Mouse (Mus musculus) olfactory bulb, adult 2 months (tissue): Measurements from ENCODE around the gene Bbip1. TPM values are rescaled to one million over a fixed set of nuclear protein-coding genes. Genes with fewer than 3 reads are reported as not detected.
"Not testable (repeated sequence)": the region's sequence is repeated elsewhere in the genome, so short reads cannot be mapped to it uniquely, and the experiment has no call there.

Experiments
- H3K27ac ChIP-seq: fragments of 200-500 bp; 2 replicates; pipeline ENCODE4 v1.5.1; 2012; ENCODE audit warnings: low read depth, low read length; ENCODE audit not compliant: insufficient read depth
- H3K4me1 ChIP-seq: fragments of 200-500 bp; 2 replicates; pipeline ENCODE4 v1.6.1; 2012; ENCODE audit warnings: low read length; ENCODE audit not compliant: control insufficient read depth, insufficient read depth
- H3K4me3 ChIP-seq: fragments of 200-500 bp; 2 replicates; pipeline ENCODE4 v1.5.1; 2012; ENCODE audit warnings: mild to moderate bottlenecking, low read depth, low read length, moderate library complexity; ENCODE audit not compliant: insufficient read depth
- CTCF ChIP-seq: fragments of 200-500 bp; IDR thresholded peaks from 2 replicates; pipeline ENCODE4 v1.5.1; 2012; ENCODE audit warnings: low read depth, mild to moderate bottlenecking, low read length, moderate library complexity; ENCODE audit not compliant: insufficient read depth
- POLR2A ChIP-seq: fragments of 200-500 bp; IDR thresholded peaks from 2 replicates; pipeline ENCODE4 v1.6.1; 2012; ENCODE audit warnings: mild to moderate bottlenecking, low read depth, low read length, moderate library complexity; ENCODE audit not compliant: insufficient read depth
- WGBS: fragments of 180-500 bp; shearing (Covaris S2); methylation state at CpG from one replicate; pipeline ENCODE4 v1.1.7; 2018; 5-methylcytosine and 5-hydroxymethylcytosine counted together
- polyA plus RNA-seq: library from polyadenylated mRNA; stranded (reverse); fragments of >200 nt; gene quantifications from 2 replicates; pipeline ENCODE4 v1.2.4, GENCODE M21; 2012; ENCODE audit warnings: low replicate concordance; ENCODE audit not compliant: missing spikeins, insufficient read depth, insufficient read length

Bbip1 gene
- polyA plus RNA-seq, 1 experiment, result not detected

GRCm38 (mm10) chr19:53934046-53934445 lies 10.4 kb downstream of the Bbip1 start:
- no peaks in the 10 kb centered on the region for H3K4me1 ChIP-seq
- TF ChIP-seq CTCF (no peak), POLR2A (no peak)
- no peak overlapping the region for H3K27ac ChIP-seq
- no peak overlapping the region for H3K4me3 ChIP-seq

GRCm38 (mm10) chr19:53933050-53933449 lies 11.4 kb downstream of the Bbip1 start:
- Histone ChIP-seq H3K4me1 (no peaks in the 10 kb centered on the region), H3K4me3 (no peak overlapping the region), H3K27ac (no peak overlapping the region)
- TF ChIP-seq CTCF, result no peak
- TF ChIP-seq POLR2A, result no peak

- 71% methylated on average over 3 of the region's 3 CpGs for WGBS
- TF ChIP-seq POLR2A, result no peak
- TF ChIP-seq CTCF, result no peak
- Histone ChIP-seq H3K4me3 (no peak overlapping the region), H3K27ac (no peak overlapping the region), H3K4me1 (no peaks in the 10 kb centered on the region)
Measured at GRCm38 (mm10) chr19:53929218-53929617, 15.2 kb downstream of the Bbip1 start.

GRCm38 (mm10) chr19:53926705-53927104 lies 17.7 kb downstream of the Bbip1 start:
- 94% methylated on average over 1 of the region's 1 CpGs for WGBS
- H3K27ac ChIP-seq, result no peak overlapping the region
- no peak overlapping the region for H3K4me3 ChIP-seq
- no peaks in the 10 kb centered on the region for H3K4me1 ChIP-seq
- TF ChIP-seq CTCF (no peak), POLR2A (no peak)

GRCm38 (mm10) chr19:53925338-53925751 lies 19.1 kb downstream of the Bbip1 start:
- WGBS, result 83% methylated on average over 2 of the region's 2 CpGs
- Histone ChIP-seq H3K27ac (no peak overlapping the region), H3K4me3 (no peak overlapping the region), H3K4me1 (no peaks in the 10 kb centered on the region)
- TF ChIP-seq POLR2A, result no peak
- no peak for TF ChIP-seq CTCF

- not testable (repeated sequence) for H3K4me3 ChIP-seq, H3K27ac ChIP-seq, H3K4me1 ChIP-seq
- 71% methylated on average over 3 of the region's 3 CpGs for WGBS
Measured at GRCm38 (mm10) chr19:53921996-53922395, 22.4 kb downstream of the Bbip1 start.

- WGBS, result 92% methylated on average over 10 of the region's 10 CpGs
- Histone ChIP-seq H3K27ac (no peak overlapping the region), H3K4me1 (no peaks in the 10 kb centered on the region), H3K4me3 (no peak overlapping the region)
- TF ChIP-seq CTCF, result no peak
- TF ChIP-seq POLR2A, result no peak
Measured at GRCm38 (mm10) chr19:53919541-53919940, 24.9 kb downstream of the Bbip1 start.

- WGBS, result 95% methylated on average over 4 of the region's 4 CpGs
- no peak for TF ChIP-seq POLR2A
- TF ChIP-seq CTCF, result no peak
- Histone ChIP-seq H3K4me3 (no peak overlapping the region), H3K27ac (no peak overlapping the region), H3K4me1 (no peaks in the 10 kb centered on the region)
Measured at GRCm38 (mm10) chr19:53914950-53915349, 29.5 kb downstream of the Bbip1 start.

GRCm38 (mm10) chr19:53906703-53907070 lies 37.7 kb downstream of the Bbip1 start:
- H3K4me3 ChIP-seq, H3K27ac ChIP-seq: not testable (repeated sequence)
- H3K4me1 ChIP-seq, result peaks cover 13% of the 10 kb centered on the region

- TF ChIP-seq CTCF (no peak), POLR2A (no peak)
- H3K27ac ChIP-seq, result no peak overlapping the region
- H3K4me1 ChIP-seq, result peaks cover 13% of the 10 kb centered on the region
- 31% methylated on average over 6 of the region's 6 CpGs for WGBS
- H3K4me3 ChIP-seq, result 0 out of 2 replicates have a peak overlapping the region, but pooled peaks have one; percentile 14
Measured at GRCm38 (mm10) chr19:53906033-53906702, 38.3 kb downstream of the Bbip1 start.
